Mouse (Mus musculus): ENCODE results near the gene Stard13. TPM values are rescaled to one million over a fixed set of nuclear protein-coding genes. Genes with fewer than 3 reads are reported as not detected.

Stard13 gene
- polyA plus RNA-seq, 1 experiment from 2014 or later = 7.3 TPM

GRCm38 (mm10) chr5:151034715-151035512 lies 198.7 kb downstream of the Stard13 start:
- ATAC-seq (ENCODE audit: low FRiP score) = no peak
- H3K36me3 ChIP-seq = no peaks in the 10 kb centered on the region
- no peak overlapping the region for H3K4me3 ChIP-seq
- no peaks in the 10 kb centered on the region for H3K4me1 ChIP-seq
- H3K27me3 ChIP-seq = no peaks in the 10 kb centered on the region
- 72% methylated on average over 9 of the region's 9 CpGs for WGBS
- H3K9ac ChIP-seq = no peak overlapping the region
- no peak overlapping the region for H3K4me2 ChIP-seq (replicated peaks)
- H3K9me3 ChIP-seq (replicated peaks) = no peaks in the 10 kb centered on the region
- no peak overlapping the region for H3K27ac ChIP-seq

GRCm38 (mm10) chr5:151028906-151029305 lies 204.7 kb downstream of the Stard13 start:
- H3K9me3 ChIP-seq (replicated peaks) = no peaks in the 10 kb centered on the region
- no peak for ATAC-seq (ENCODE audit: low FRiP score)
- no peak overlapping the region for H3K4me3 ChIP-seq
- H3K36me3 ChIP-seq = no peaks in the 10 kb centered on the region
- H3K4me2 ChIP-seq (replicated peaks) = no peak overlapping the region
- H3K9ac ChIP-seq = no peak overlapping the region
- WGBS = 69% methylated on average over 6 of the region's 6 CpGs
- H3K27ac ChIP-seq = no peak overlapping the region
- H3K4me1 ChIP-seq = peaks cover 10% of the 10 kb centered on the region
- no peaks in the 10 kb centered on the region for H3K27me3 ChIP-seq

DNA sequence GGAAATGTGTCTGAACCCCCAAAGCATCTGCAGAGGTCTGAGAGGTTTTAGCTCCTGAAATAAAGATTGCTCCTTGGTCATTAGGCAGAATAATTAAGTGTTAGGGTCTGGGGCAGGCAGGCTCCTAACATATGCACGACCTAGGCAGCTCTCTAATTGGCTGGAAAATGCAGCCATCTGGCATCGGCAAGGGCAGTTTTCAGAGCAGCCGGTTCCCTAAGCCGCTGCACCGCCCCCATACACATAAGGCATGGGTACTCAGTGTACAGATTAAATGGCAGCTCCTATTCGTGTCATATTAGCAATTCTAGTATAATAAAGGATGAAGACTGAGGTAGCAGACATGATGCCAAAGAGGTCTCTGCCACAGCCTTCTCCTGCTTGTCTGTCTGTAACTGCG lies 206.5 kb downstream of the Stard13 start:
- no peaks in the 10 kb centered on the region for H3K36me3 ChIP-seq
- H3K9ac ChIP-seq = no peak overlapping the region
- no peaks in the 10 kb centered on the region for H3K27me3 ChIP-seq
- ATAC-seq (ENCODE audit: low FRiP score) = peak; percentile 90
- no peak overlapping the region for H3K4me2 ChIP-seq (replicated peaks)
- H3K27ac ChIP-seq = no peak overlapping the region
- H3K9me3 ChIP-seq (replicated peaks) = no peaks in the 10 kb centered on the region
- peaks cover 17% of the 10 kb centered on the region for H3K4me1 ChIP-seq
- WGBS = 36% methylated on average over 7 of the region's 7 CpGs
- H3K4me3 ChIP-seq = no peak overlapping the region

GRCm38 (mm10) chr5:151026069-151026468 lies 207.6 kb downstream of the Stard13 start:
- no peak overlapping the region for H3K9ac ChIP-seq
- ATAC-seq (ENCODE audit: low FRiP score) = no peak

GRCm38 (mm10) chr5:151024483-151024882 lies 209.2 kb downstream of the Stard13 start:
- no peaks in the 10 kb centered on the region for H3K9me3 ChIP-seq (replicated peaks)
- ATAC-seq (ENCODE audit: low FRiP score) = no peak
- 83% methylated on average over 2 of the region's 2 CpGs for WGBS

More at GRCm38 (mm10) chr5:151026069-151026468, 207.6 kb downstream of the Stard13 start:
- no peaks in the 10 kb centered on the region for H3K9me3 ChIP-seq (replicated peaks)
- H3K4me2 ChIP-seq (replicated peaks) = no peak overlapping the region
- H3K27ac ChIP-seq = no peak overlapping the region
- H3K27me3 ChIP-seq = no peaks in the 10 kb centered on the region
- H3K36me3 ChIP-seq = no peaks in the 10 kb centered on the region
- H3K4me1 ChIP-seq = peaks cover 17% of the 10 kb centered on the region
- no peak overlapping the region for H3K4me3 ChIP-seq
- WGBS = 94% methylated on average over 4 of the region's 4 CpGs

DNA sequence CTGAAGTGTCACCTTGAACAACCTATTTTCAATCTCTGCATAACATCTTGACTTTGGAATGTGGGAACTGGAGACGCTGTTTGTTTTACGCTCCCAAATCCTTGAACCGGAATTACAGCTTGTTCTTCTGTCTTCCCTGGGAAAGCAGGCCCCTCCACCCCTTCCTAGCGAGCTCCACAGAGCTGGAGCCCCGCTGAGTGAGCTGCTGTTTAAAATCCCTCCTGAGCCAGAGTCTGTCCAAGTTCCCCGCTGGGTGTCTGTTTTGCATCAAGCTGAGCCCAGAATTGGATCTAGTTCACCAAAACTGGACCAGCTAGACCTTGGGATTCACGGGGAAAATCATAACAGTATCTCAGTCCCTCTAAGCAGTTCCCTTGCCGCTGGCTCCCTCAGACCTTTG lies 210.2 kb downstream of the Stard13 start:
- H3K27ac ChIP-seq = no peak overlapping the region
- no peaks in the 10 kb centered on the region for H3K36me3 ChIP-seq
- H3K4me3 ChIP-seq = no peak overlapping the region
- peaks cover 17% of the 10 kb centered on the region for H3K4me1 ChIP-seq
- H3K27me3 ChIP-seq = no peaks in the 10 kb centered on the region
- WGBS = 13% methylated on average over 8 of the region's 8 CpGs
- no peaks in the 10 kb centered on the region for H3K9me3 ChIP-seq (replicated peaks)
- H3K9ac ChIP-seq = no peak overlapping the region
- peak overlapping the region; percentile 29; the same call in 1 of the 2 replicates for H3K4me2 ChIP-seq (replicated peaks)
- no peak for ATAC-seq (ENCODE audit: low FRiP score)

More at GRCm38 (mm10) chr5:151024483-151024882, 209.2 kb downstream of the Stard13 start:
- H3K4me1 ChIP-seq = peaks cover 17% of the 10 kb centered on the region
- no peak overlapping the region for H3K4me2 ChIP-seq (replicated peaks)
- H3K27ac ChIP-seq = no peak overlapping the region
- H3K9ac ChIP-seq = no peak overlapping the region
- H3K4me3 ChIP-seq = no peak overlapping the region
- no peaks in the 10 kb centered on the region for H3K27me3 ChIP-seq
- H3K36me3 ChIP-seq = no peaks in the 10 kb centered on the region

DNA sequence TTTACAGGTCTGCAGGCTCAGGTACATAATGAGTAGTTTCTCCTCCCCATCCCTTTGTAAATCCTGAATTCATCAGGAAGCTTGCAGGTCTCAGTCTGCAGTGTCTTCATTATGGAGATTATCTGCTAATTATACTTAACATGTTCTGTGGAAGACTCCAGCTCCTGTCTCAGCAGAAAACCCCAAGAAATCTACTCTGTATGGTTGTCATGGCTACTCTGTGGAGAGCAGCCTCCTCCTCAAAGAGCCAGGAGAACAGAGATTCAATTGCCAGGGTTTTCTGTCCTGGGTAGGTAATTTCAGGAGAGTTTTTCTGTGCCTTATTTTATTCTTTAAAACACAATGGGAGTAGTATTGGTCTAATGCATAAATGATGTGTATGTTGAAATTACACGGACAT lies 210.7 kb downstream of the Stard13 start:
- no peaks in the 10 kb centered on the region for H3K27me3 ChIP-seq
- H3K4me3 ChIP-seq = no peak overlapping the region
- no peaks in the 10 kb centered on the region for H3K9me3 ChIP-seq (replicated peaks)
- peaks cover 15% of the 10 kb centered on the region for H3K4me1 ChIP-seq
- no peak overlapping the region for H3K27ac ChIP-seq
- no peak for ATAC-seq (ENCODE audit: low FRiP score)
- no peak overlapping the region for H3K9ac ChIP-seq
- WGBS = 14% methylated on average over 1 of the region's 1 CpGs
- no peaks in the 10 kb centered on the region for H3K36me3 ChIP-seq
- no peak overlapping the region for H3K4me2 ChIP-seq (replicated peaks)

- WGBS = 81% methylated on average over 7 of the region's 7 CpGs
- H3K9ac ChIP-seq = no peak overlapping the region
- no peak overlapping the region for H3K4me3 ChIP-seq
- H3K36me3 ChIP-seq = no peaks in the 10 kb centered on the region
- peaks cover 8% of the 10 kb centered on the region; the same call in 1 of the 2 replicates for H3K4me1 ChIP-seq
- H3K4me2 ChIP-seq (replicated peaks) = no peak overlapping the region
- no peak for ATAC-seq (ENCODE audit: low FRiP score)
- no peaks in the 10 kb centered on the region for H3K9me3 ChIP-seq (replicated peaks)
- no peak overlapping the region for H3K27ac ChIP-seq
- no peaks in the 10 kb centered on the region for H3K27me3 ChIP-seq
These were observed 211.6 kb downstream of the Stard13 start for GRCm38 (mm10) chr5:151022026-151022425.

GRCm38 (mm10) chr5:151020831-151021230 lies 212.8 kb downstream of the Stard13 start:
- Histone ChIP-seq H3K27me3 (no peaks in the 10 kb centered on the region), H3K4me3 (no peak overlapping the region), H3K27ac (no peak overlapping the region), H3K36me3 (no peaks in the 10 kb centered on the region), H3K9me3 (replicated peaks) (no peaks in the 10 kb centered on the region), H3K9ac (no peak overlapping the region), H3K4me1 (peaks cover 7% of the 10 kb centered on the region; the same call in 1 of the 2 replicates), H3K4me2 (replicated peaks) (no peak overlapping the region)
- WGBS = 71% methylated on average over 14 of the region's 14 CpGs
- no peak for ATAC-seq (ENCODE audit: low FRiP score)

DNA sequence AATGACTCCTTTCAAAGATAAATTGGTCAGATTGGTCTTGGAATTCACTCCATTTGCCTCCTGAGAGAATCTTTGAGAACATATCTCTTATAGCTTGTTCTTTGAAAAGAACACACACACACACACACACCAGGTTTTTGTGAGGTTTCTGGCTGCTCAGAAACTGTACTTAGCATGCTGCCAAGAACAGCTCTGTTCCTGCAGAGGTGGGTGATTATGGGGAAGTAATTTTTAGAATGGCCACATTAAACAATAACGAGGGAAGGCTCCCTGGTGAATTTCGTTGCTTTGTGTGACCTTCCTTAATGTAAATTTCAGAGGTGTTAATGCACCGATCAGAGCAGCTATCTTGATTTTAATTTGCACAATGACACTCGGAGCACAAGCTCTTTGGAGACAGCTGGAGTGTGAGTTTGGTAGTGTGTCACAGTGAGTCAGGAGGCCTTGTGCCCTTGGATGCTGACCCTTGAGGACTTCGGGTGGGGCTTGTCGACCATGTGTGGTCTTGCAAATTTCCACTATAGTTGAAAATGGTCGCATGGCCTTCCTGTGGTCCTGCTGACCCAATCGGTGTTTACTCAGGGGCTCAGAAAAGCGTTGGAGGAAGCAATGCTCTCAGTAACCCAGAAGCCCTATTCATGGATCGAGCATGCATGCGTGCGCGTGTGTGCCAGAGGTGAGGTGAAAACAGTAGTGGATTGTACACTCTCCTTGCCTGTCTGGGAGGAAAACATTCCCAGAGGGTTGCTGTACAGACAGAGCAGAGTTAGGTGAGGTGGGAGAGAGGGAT lies 213.4 kb downstream of the Stard13 start:
- no peaks in the 10 kb centered on the region for H3K27me3 ChIP-seq
- ATAC-seq (ENCODE audit: low FRiP score) = no peak
- no peaks in the 10 kb centered on the region for H3K9me3 ChIP-seq (replicated peaks)
- H3K36me3 ChIP-seq = no peaks in the 10 kb centered on the region
- peaks cover 7% of the 10 kb centered on the region; the same call in 1 of the 2 replicates for H3K4me1 ChIP-seq
- no peak overlapping the region for H3K4me3 ChIP-seq
- no peak overlapping the region for H3K4me2 ChIP-seq (replicated peaks)
- H3K27ac ChIP-seq = no peak overlapping the region
- WGBS = 71% methylated on average over 13 of the region's 13 CpGs
- H3K9ac ChIP-seq = no peak overlapping the region

- no peaks in the 10 kb centered on the region for H3K27me3 ChIP-seq
- no peaks in the 10 kb centered on the region for H3K9me3 ChIP-seq (replicated peaks)
- no peak overlapping the region for H3K9ac ChIP-seq
- peaks cover 7% of the 10 kb centered on the region; the same call in 1 of the 2 replicates for H3K4me1 ChIP-seq
- H3K36me3 ChIP-seq = no peaks in the 10 kb centered on the region
- no peak overlapping the region for H3K4me3 ChIP-seq
- WGBS = 75% methylated on average over 5 of the region's 5 CpGs
- no peak overlapping the region for H3K27ac ChIP-seq
- no peak overlapping the region for H3K4me2 ChIP-seq (replicated peaks)
- ATAC-seq (ENCODE audit: low FRiP score) = no peak
These were observed 214.7 kb downstream of the Stard13 start for GRCm38 (mm10) chr5:151018959-151019358.

- no peak overlapping the region for H3K4me2 ChIP-seq (replicated peaks)
- no peaks in the 10 kb centered on the region for H3K9me3 ChIP-seq (replicated peaks)
- no peaks in the 10 kb centered on the region for H3K27me3 ChIP-seq
- H3K4me1 ChIP-seq = peaks cover 4% of the 10 kb centered on the region; the same call in 1 of the 2 replicates
- H3K27ac ChIP-seq = no peak overlapping the region
- no peaks in the 10 kb centered on the region for H3K36me3 ChIP-seq
- 83% methylated on average over 5 of the region's 5 CpGs for whole genome bisulfite sequencing
- no peak overlapping the region for H3K4me3 ChIP-seq
- no peak overlapping the region for H3K9ac ChIP-seq
- ATAC-seq (ENCODE audit: low FRiP score) = no peak
These were observed 215.2 kb downstream of the Stard13 start for GRCm38 (mm10) chr5:151018450-151018849.
